Mouse (Mus musculus): ENCODE measurements around the gene Evi2a.

DNA sequence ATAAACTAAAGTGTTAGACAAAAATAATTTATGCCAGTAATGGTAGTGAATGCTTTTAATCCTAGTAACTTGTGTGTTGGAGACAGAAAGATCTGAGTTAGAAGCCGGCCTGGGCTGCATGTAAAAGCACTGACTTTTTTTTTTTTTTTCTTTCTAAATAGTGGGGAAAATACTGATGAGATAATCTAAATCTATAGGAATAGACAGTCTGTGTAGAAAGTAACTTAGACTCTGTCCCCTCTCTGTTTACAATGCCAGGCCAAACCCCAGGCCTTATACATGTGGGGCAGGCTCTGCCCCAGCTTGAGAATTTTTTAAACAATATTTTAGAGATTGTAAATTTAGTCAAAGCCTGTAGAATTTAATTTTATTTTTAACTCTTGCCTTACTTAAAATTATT, 7.5 kb downstream of the Evi2a start:
- no peak for TF ChIP-seq CTCF (IDR thresholded peaks at IDR 0.05; ENCODE audit: extremely low read depth, insufficient read depth, insufficient read length, insufficient replicate concordance)
- no peak for TF ChIP-seq POLR2A (IDR thresholded peaks at IDR 0.05; ENCODE audit: low read depth, low read length)
